Mouse (Mus musculus) ES-Bruce4 (cell line): Measurements from ENCODE around the gene Mmp14.

Experiments used
- CTCF ChIP-seq: IDR thresholded peaks from one replicate; pipeline ENCODE4 v1.8.1; 2011; ENCODE audit warnings: low read depth, low read length
- EP300 ChIP-seq: IDR thresholded peaks from 2 replicates; pipeline ENCODE4 v1.6.1; 2011; ENCODE audit warnings: low read depth, low read length; ENCODE audit not compliant: insufficient read depth
- POLR2A ChIP-seq: IDR thresholded peaks from one replicate; pipeline ENCODE4 v1.8.1; 2011; ENCODE audit warnings: low read length; ENCODE audit not compliant: insufficient read depth

GRCm38 (mm10) chr14:54383355-54383771 is 48.0 kb upstream of the Mmp14 start:
- TF ChIP-seq CTCF (no peak), POLR2A (no peak), EP300 (peak; percentile 92)
